Mouse (Mus musculus) adrenal gland, postnatal 0 days (tissue): ENCODE data around the gene Ascl2. TPM values are rescaled to one million over a fixed set of nuclear protein-coding genes. Genes with fewer than 3 reads are reported as not detected.

Experiments used
- polyA plus RNA-seq: library from polyadenylated mRNA; unstranded; fragments of >200 nt; fragmentation: Nextera tagmentation; extraction: Ambion mirVana; gene quantifications from 2 replicates; pipeline ENCODE4 v1.2.1, GENCODE M21; 2015

Gene Ascl2
- polyA plus RNA-seq = 1.1 TPM in 2 replicates

GRCm38 (mm10) chr7:142968809-142969511 lies at the start of gene Ascl2:
Gene Ascl2 (minus strand): TSS chr7:142969264.

DNA sequence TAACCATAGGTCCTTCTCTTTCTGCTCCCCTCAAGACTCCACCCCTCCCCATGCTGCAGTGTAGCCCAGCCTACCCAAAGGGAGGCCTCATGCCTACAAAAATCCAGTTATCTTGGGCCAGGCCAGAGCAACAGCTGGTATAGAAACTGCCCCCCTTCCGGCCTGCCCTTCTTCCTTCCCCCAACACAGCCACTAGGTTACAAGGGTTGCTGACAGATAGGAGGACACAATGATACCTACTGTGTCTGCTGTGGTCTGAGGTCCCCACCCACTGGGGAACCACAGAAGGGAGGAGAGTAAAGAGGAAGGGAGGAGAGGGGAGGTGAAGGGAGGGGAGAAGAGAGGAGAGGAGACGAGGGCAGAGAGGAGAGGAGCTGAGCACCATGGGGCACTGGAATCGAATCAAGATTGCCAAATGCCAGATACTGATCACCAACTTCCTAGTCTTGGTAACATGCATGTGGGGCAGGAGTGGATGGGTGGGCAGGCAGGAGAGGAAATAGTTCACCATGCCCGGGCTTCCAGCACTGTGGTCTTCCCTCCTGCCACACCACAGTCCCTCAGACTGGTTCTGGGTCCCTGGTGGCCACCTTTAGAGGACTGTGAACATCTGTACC lies 35.8 kb upstream of the Ascl2 start, which contains the start of gene Tspan32:
Gene Tspan32 (plus strand): TSS at position 320 of the 617 bp plus-strand sequence.

DNA sequence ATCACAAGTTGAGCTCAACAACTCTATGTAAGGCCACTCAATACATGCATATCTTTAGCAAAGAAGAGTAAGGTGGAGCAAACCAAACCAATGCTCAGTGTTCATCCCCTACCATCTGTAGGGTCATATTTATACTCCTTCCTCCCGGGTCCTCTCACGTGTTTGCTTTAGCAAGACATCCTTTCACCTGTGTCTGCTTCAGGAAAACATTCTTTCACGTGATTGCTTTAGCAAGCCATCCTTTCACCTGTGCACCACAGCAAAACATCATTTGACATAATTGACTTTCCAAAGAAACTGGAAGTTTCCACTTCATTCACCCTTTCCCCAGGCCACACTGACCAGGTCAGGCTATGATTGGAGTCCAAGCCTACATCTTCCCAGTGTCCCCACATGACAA lies 38.0 kb downstream of the Ascl2 start, which contains the start of gene Th:
Gene Th (minus strand): TSS at position 101 of the 400 bp plus-strand sequence.

Other genes starting within 250 kb of the Ascl2 start
- gene Ins2, start 225.9 kb downstream of the Ascl2 start, polyA plus RNA-seq = 0.39 and 0.79 TPM in 2 replicates
- 459 and 756 TPM in 2 replicates for gene Th, start 38.1 kb downstream of the Ascl2 start, polyA plus RNA-seq
- 2.7 and 4.4 TPM in 2 replicates for gene Tspan32, start 35.8 kb upstream of the Ascl2 start, polyA plus RNA-seq
- 839 and 1,109 TPM in 2 replicates for gene Cd81, start 83.5 kb upstream of the Ascl2 start, polyA plus RNA-seq
- gene Tssc4, start 100.0 kb upstream of the Ascl2 start, polyA plus RNA-seq = 55.7 and 58.1 TPM in 2 replicates
- 7.4 and 10.7 TPM in 2 replicates for gene Trpm5, start 125.4 kb upstream of the Ascl2 start, polyA plus RNA-seq
- gene Kcnq1, start 137.1 kb upstream of the Ascl2 start, polyA plus RNA-seq = 1.8 TPM in 2 replicates